Mouse (Mus musculus) lung, postnatal 0 days (tissue): ENCODE results near the gene Snx1.

ENCODE experiments used
- CTCF ChIP-seq: IDR thresholded peaks from 2 replicates; pipeline ENCODE4 v1.5.1; 2016; ENCODE audit warnings: antibody characterized with exemption, mild to moderate bottlenecking
- EP300 ChIP-seq: IDR thresholded peaks from 2 replicates; pipeline ENCODE4 v1.6.1; 2016; ENCODE audit warnings: antibody characterized with exemption, mild to moderate bottlenecking, control low read depth

DNA sequence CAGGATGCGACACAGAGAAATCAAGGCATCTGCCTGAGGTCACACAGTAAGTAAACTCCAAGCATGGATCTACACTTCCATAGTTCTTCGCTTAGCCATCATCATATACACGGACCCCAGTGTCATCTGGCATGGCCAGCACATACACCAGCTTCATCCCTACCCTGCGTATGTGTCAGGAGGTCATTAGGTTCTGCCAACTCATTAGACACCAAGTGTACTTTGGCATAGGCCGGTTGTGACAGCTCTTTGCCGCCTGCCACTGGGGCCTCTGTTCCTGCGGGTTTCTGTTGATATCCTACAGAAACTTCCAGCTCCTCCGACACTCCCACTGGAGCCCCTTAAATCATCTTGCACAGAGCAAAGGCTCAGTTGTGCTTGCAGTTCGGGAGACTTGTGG, 27.6 kb upstream of the Snx1 start:
- TF ChIP-seq CTCF, result no peak
- TF ChIP-seq EP300, result no peak
